Mouse (Mus musculus) lung, postnatal 25 days (tissue): ENCODE measurements at regions not wholly inside any gene's neighbourhood (a gene's known extent, or its start where the extent isn't known, plus 50 kb on each side); places are given as distances from the start of the nearest gene placed in this dataset.

ENCODE experiments used
- DNase-seq: peaks from one replicate; pipeline ENCODE4 v3.0.0; 2022; ENCODE audit warnings: low spot score

DNA sequence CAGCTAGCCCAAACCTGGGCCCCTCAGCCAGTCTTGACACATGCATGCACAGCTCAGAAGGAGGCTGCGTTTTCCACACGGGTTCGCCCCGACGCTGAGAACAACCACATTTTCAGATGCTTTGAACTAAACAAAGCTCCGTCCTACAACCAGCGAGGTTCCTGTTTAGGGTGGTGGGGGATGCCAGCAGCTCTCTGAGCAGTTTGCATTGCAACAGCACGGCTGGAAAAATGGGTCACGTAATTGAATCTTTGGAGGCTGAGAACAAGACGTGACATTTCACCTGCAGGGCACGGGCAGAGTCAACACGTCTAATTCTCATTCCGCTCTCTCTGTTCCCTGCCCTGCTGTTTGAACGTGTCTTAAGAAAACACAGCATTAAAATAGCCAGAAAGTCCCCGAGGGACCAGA lies 119.2 kb downstream of the Syk start:
- peak; percentile 5 for DNase-seq

DNA sequence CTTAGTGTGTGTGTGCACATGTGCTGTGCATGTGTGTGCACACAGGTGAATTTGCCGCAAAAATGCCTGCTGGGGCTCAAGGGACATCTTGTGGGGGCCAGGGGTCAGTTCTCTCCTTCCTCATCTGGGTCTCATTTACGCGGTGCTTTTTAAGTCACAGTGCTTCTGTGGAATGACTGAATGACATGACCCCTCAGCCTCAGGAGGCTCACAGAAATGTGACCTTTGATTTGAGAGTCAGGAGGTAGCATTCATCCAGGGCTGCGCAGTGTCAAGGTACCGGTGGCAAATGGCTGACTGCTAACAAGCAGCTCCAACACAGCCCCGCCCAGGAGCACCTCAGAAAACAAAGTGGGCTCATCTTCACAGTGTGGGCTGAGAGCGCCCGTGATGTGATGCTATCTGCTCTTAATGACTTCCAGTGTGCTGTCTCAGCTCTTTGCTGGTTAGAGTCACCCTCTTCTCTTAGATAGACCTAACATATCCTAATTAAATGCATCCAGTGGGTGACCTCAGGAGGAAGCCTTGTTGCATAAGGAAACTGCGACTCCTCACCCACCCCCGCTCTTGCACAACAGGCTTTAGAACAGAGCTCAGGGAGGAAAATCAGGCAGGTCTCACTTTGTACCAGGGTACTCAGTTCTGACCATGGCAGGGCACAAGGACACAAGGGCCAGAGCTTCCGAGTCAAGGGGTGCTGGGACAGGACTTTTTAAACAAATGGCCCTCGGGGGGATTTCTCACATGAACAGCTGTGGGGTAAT lies 120.6 kb downstream of the Syk start:
- DNase-seq = peak; percentile 16

DNA sequence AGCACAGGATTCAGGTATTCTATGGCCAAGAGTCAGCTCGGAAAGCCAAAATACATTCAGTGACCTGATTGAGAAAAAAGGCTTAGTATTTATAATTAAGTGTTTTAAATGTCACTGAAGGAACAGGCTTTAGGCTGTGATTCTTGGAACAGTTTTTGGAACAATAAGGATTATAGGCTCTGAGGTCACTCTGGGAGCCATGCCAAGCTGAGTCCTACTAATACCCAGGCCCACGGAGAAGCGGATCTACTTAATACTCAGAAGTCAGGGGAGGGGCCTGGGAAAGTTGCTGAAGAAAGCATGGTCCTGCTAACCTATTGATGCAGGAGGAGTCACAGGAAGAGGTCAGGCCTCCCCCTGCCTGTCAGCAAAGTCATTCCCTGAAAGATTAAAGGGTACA lies 121.7 kb downstream of the Syk start:
- no peak for DNase-seq

DNA sequence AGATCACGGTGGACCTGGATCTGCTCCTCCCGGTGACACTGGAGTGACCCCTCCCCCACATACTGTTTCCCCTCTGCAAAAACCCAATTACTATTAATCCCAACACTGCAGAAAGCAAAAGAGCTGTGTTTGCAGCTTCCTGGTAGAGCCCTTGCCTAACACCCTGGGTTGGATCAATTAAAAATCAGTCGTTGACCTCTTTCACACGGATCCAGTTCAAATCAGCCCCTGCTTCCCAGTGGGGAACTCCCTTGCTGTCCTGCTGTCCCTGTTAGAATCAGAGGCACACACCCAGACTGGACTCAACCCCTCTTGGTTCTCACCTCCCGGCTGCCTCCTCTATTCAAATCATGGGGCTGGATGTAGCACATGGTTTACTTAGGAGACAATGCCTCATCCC lies 126.6 kb downstream of the Syk start:
- no peak for DNase-seq

DNA sequence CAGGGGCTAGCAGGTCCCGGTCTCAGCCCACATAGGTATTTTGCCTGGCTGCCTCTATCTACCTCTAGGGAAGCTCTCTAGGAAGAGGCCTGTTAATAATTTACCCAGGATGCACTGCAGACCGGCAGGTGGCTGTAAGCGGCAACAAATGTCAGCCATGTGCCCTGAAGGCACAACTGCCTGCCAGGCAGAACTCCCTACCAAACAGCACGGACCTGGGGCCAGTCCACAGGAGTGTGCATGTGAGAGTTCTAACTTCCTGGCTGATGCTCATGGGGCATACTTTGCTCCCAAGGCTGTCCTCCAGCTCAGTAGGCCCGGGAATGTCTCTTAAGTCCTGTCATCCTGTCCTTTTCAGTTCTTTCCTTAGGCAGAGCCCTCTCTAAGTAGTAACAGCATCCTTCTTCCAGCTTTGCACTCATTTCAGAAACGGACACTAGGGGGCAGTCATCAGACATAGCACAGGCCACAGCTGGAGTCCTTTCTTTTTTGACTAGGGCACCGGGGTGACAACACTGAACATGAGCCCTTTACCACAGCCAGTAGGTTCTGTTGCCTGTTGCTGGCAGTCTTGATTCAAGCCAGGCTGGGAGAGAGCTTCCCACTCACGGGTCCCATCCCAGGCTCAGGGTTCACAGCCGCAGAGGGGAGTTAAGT lies 128.9 kb downstream of the Syk start:
- peak; percentile 83 for DNase-seq

DNA sequence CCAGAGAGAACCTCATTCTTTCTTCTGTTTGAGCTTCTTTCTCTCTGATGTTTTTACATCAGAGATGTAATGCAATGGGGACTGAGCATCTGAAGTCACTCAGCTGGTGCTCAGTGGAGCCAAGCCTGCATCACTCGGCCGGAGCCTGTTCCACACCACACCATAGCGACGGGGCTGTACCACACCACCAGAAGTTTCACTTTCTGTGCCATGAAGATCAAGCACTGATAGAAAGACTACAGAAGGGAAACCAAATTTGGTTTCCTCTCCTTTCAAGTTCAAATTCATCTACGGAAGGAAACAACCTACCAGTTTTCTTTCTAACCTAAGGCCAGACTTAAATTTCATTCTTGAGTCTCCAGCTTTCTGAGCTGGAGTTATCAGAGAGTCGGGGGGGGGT lies 138.5 kb downstream of the Syk start:
- peak; percentile 8 for DNase-seq

DNA sequence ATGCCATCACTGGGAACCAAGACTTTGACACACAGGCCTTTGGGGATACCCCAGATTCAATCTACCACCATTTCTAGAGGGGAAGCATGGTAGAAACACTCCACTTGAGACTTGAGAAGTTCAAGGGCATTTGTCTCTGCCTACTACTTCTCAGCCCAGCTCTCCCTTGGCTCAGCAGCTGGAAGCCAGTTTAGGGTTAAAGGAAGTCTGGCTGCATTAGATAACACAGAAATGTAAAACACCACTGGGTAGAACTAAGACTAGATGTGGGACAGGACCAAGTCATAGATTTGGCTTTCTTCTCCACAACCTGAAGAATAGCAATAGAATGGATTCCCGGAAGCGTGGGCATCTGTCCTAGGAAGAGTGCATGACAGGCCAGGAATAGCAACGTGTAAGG lies 139.7 kb downstream of the Syk start:
- DNase-seq = no peak

DNA sequence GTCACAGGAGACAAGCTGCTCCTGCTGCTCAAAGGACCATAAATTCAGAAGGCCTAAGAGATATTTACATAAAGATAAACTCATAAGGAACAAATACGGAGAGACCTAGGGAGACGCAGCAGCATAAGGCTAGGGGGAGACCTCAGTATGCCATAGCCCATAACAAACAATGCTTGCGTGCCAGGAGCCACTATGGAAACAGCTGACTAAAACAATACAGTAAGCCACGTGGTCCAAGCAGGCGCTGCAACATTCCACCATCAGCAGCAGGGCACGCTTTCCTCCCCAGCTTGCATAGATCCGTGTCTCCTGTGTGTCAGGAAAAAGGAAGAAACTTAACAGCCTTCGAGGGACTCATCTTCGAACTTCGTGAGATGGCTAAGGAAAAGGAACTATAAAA lies 143.1 kb downstream of the Syk start:
- DNase-seq = peak; percentile 16

DNA sequence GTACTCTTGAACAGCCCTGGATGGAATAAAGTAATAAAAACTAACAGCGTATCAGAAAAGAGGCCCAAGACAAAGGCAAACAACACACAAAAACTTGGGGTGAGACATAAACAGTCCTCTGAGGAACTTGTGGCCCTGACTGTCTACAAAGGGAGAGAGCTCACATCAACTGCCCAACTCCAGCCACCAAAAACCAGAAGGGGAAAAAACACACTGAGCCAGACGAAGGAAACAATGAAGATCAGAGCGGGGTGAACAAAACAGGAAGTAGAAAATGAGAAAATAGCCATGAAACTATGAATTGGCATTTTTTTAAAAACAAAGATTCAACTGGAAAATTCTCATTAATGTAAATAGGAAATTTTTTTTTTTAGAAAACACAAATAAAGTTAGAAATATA lies 143.6 kb downstream of the Syk start:
- no peak for DNase-seq

DNA sequence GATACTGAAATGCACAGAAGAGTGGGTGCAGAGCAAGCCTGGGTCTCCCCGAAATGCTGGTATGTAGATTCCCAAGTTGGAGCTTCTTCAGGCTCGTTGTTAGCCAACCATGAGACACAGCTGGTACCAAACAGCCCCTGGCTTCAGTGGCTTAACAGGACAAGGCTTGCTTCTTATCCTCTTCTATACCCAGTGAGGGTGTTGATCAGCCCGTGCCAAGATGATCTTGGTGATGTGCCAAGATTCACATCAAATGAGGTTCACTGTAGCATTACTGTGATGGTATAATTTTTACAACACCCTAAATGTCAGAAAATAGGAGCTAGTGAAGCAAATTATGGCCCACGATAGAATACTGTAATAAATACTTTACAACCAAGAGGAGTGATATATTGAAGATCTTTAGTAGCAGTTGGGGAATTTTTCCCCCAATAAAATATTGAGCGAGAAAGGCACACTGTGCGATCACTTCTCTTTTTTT lies 152.5 kb downstream of the Syk start:
- DNase-seq = no peak

DNA sequence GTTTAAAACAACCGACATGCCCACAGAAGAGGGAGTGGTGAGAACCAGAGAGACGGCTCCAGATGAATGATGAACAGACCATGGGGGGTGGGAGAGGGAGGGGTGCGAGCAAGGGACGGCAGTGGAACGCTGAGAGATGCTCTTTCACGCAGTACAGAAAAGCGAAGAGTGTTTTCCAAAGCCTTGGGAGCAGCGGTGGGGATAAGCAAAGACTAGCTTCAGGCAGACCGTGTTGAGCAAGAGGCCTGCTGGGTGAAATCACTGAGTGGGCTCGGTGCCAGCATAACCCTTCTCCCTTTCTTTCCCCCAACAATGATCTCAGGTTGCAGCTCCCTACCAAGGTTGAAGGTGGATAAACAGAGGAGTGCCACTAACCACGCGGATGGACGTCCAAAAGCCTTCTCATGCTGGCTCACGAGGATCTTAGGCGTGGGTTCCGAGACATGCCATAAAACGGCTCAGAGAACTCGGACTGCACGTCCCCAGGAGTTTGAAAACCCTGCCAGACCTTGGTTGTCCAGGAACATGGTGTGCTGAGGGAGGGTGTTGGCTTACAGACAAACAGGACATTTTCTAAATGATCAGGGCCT lies 153.1 kb downstream of the Syk start:
- peak; percentile 46 for DNase-seq

DNA sequence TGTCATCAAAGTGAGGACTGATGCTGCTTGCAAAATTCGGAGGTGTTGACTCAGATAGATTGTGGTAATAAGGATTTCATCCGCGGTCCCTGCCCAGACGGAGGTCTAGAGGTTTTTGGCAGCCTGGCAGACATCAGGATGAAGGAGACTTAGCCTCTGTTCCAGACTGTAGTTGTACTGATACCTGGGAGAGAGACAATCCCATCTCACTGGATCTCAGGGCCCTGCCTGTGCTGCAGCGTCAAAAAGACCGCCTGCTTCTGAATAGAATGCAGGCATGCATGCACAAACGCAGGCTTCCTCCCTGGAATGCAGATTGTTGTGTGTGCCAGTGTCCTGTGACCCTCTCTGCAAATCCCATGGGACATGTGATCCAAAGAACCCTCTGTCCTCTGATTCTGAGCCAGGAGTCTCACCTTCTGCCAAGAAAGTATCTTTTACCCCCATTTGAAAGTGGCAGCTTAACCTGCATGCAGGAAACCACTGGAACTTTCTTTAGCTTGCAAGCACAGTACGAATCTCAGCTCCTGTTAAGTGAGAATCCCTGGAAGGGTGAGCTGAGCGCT lies 155.2 kb downstream of the Syk start:
- no peak for DNase-seq

DNA sequence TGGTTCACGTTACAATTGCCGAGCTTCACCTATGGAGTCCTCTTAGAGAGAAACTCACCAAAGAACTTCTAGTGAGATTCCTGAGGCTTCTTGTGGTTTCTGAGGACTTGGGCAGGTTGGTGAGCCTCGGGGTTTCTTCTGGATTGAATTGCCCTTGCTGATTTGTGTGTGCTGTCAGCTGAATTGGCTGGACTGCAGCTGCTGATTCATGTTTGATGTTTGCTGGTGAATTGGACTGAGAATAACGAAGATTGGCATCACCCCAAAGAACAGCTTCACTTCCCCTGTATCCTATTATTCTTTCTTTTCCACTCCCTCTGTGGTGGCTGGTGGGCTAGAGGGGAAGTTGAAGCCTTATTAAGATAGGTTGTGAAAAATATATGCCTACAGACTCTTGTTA lies 158.4 kb downstream of the Syk start:
- no peak for DNase-seq

DNA sequence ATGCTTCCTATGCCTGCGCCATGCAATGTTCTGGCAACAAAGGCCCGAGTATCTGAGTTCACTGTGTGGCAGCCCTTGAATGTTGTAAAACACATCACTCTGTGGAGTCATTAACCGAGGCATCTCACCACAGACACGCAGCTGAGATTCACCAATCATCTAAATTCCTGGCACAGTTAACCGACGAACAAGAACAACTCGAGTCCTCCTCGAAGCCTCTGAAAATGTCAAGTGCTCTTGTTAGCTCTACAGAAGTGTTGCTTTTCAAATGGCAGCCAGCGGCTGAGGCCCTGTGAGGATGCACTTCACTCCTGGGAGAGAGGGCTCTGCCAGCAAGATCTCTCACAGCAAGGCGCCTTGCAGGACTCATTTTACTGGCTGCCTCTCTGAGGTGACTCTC lies 173.0 kb downstream of the Syk start:
- peak; percentile 63 for DNase-seq

DNA sequence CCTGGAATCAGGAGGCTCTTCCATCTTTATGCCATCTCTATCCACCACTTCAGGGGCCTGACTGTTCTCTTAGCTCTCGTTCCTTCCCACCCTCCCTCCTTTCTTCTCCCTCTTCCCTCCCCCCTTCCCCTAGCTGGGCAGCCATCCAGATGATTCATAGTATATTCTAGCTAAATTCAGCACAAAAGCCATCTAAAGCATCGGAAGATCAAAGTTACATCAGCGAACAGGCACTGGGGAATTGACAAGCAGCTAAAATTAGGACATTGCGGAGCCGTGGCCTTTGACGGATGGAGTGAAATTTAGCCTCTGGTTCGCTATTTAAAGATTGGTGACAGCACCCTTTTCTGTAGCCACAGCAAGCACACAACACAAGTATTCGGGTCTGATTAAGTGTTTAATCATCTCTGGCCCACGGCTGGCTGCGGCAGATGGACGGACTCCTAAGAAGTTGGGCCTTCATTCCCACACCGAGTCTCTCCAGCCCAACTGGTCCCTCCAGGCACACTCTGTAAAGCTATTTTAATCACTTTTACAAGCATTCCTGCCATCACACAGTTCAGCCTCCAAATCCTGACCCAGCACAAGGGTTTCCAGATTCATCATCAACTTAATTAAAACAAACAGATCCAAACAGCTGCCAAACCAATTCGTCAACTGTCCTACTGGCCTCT lies 163.8 kb downstream of the Auh start:
- peak; percentile 39 for DNase-seq

DNA sequence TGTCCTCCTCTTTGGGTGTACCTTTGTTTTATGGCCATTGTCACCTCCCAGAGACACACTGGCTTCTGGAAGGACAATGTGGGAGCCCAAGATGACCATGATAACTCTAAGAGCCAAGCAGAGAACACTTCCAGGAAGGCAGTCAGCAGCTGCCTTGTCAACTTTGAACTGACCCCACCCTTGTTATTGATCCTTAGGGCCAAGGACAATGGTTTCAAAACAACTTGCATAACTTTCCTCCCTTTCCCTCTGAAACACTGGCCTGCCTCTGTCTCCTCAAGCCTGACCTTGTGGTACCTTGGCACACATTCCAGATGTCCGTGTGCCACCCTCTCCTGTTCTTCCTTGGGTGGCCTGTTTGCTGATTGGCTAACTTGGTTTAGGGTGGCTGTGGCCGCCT lies 163.2 kb downstream of the Auh start:
- peak; percentile 26 for DNase-seq

DNA sequence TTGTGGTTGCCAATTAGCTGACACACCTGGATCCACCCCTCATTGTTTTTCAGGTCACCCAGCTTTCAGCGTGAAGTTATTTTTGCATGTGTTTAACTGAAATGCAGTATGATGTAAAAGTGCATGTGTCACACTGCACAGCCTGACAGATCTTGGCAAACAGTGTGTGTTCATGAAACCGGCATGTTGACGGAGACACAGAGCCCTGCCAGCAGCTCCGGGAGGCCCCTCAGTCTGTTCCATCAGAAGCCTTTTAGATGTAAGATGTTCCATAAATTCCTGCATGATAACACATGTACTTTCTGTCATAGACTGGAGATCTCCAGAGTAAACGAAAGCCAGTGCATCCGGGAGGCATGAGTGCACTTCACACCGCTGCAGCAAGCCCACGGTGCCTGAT lies 159.5 kb downstream of the Auh start:
- no peak for DNase-seq

DNA sequence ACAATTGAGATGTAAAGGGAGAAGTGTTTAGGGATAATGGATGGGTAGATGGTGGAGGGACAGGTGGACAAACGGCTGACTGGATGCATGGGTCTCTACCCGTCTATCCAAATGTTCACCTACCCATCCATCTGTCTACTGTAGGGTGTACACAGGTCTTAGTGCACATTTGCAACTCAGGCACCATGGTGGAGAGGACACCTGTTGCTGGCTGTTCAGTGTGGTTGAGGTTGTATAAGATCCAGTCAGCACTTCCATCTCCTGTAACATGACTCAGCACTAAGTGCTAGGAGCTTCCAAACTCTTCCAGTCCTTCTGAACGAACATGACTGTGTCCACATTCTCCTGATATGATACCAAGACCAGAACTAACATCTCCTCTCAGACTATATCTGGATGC lies 158.0 kb downstream of the Auh start:
- no peak for DNase-seq

DNA sequence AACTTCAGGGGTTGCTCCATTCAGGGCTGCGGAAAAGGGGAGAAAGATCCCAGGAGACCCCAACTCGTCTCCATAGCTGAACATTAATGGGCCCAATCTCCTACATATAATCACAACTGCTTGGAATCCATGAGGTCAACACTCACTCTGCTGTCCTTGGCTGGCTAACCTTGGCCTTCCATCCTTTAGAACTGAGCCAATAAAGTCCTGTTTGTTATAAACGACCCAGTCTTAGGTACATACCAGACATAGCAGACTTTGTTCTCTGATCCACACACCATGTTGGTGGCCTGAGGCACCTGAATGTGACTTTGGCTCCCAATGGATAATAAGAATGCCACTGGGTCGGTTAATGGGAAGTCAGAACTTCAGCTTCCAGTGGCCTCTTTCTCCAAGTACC lies 157.4 kb downstream of the Auh start:
- no peak for DNase-seq

DNA sequence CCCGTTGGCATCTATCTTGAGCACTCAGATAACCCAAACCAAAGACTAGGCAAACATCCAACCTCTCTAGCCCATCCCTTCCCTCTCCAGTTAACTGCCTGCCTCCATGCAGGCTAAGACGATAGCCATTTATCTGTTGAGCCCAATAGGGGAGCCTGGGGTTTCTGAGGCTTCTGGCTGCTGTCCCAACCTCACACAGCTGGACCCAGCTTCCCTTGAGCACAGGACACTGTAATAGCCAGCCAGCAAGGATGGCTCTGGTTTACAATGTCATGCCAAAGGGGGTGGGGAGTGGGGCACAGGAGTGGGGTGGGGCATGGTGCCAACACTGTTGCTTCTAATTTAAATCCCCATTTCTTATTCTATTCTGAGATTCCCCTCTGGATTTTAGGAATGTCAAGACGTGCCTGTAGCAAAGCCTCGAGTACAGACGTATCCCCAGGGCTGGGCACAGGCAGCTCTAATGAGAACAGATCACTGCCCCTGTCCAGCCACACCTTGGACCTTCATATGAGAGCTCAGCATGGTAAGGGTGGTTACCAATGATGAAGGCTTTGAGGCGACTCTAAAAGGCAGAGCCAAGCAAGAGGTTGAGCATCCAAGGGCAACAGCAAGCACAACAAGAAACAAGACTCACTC lies 152.0 kb downstream of the Auh start:
- DNase-seq = no peak

DNA sequence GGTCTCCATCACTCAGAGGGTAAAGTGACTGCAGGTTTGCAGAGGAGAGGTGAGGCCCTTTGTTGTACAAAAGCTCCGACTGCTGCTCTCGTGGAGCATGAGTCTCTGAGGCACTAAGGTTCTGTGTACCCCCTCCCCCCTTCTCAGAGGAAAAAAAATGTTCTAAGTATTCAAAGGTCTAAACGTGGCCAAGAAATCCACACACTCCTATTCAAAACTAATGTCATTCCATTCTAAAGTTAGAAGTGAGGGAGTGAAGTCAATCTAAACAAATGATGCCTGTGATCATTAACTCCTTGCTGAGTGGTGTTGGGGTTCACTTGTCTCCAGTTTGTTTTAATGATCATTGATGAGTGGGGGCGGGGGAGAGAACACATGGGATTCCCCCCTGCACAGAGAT lies 150.6 kb downstream of the Auh start:
- DNase-seq = no peak
